8 mouse cellular contexts compared by ENCODE assay signal in the genomic region with DNA sequence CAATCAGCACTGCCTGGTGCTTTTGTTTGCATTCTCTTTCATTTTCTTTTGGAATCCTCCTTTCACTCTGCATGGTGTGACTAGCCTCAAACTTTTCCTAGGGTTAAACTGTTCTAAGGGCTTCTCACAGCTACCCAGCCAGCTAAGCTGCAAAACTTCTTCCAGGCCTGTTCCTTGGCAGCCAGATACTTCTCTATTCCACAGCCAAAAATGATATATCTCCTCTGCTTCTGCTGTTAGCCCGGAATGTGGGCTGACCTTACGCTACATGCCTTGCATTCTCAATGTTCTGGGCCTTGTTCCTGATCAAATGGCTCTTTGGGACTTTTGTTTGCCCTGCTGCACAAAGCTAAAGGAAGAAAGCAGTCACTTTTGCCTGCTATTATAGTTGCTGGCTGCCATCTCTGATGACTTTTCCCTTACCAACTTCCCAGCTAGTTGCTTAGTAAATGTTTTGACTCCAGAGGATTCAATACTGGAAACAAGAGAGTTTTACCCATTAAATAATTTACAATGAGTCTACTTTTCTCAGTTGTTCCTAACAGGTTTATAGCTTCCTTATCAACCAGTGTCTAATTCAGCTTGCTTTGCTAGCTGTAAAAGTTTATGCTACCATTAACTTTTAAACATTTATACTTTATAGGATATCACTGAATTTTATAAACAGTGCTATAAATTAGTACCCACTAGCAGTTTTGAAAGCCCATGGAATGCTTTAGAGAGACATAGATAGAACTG.
DNase-seq lines count a peak whose midpoint lies in the region; ATAC-seq and TF ChIP-seq lines count a peak whose summit lies in the region.

No protein-coding gene starts in this region.

- H3K9ac ChIP-seq in lung, embryonic 14.5 days, result no peak overlapping the region
- H3K9ac ChIP-seq in embryonic facial prominence, embryonic 14.5 days (ENCODE audit: low read depth, low read length), result no peak overlapping the region
- no peak overlapping the region; the same call in none of the 2 replicates for H3K9ac ChIP-seq in stomach, embryonic 16.5 days (ENCODE audit: low read length)
- no peak overlapping the region for H3K9ac ChIP-seq in liver, embryonic 11.5 days (ENCODE audit: low read depth, low read length)

- no peaks in the 10 kb centered on the region for H3K36me3 ChIP-seq in lung, embryonic 14.5 days (ENCODE audit: insufficient read depth)
- 0 out of 2 replicates have a peak, but pooled peaks cover 4% of the 10 kb centered on the region for H3K36me3 ChIP-seq in embryonic facial prominence, embryonic 14.5 days (ENCODE audit: control insufficient read depth, insufficient read depth, low read length)
- H3K36me3 ChIP-seq in stomach, embryonic 16.5 days (ENCODE audit: control insufficient read depth, insufficient read depth, low read length), result no peaks in the 10 kb centered on the region
- H3K36me3 ChIP-seq in liver, embryonic 11.5 days (ENCODE audit: control insufficient read depth, insufficient read depth, low read length), result no peaks in the 10 kb centered on the region

- H3K27me3 ChIP-seq in lung, embryonic 14.5 days (ENCODE audit: insufficient read depth, low read length), result no peaks in the 10 kb centered on the region
- H3K27me3 ChIP-seq in embryonic facial prominence, embryonic 14.5 days (replicated peaks; ENCODE audit: control insufficient read depth, insufficient read depth, low read length), result no peaks in the 10 kb centered on the region
- no peaks in the 10 kb centered on the region for H3K27me3 ChIP-seq in stomach, embryonic 16.5 days (ENCODE audit: control insufficient read depth, insufficient read depth, low read length)
- H3K27me3 ChIP-seq in liver, embryonic 11.5 days (replicated peaks; ENCODE audit: control insufficient read depth, insufficient read depth, low read length), result no peaks in the 10 kb centered on the region

- 19% methylated on average over 2 of the region's 2 CpGs for WGBS in lung, embryonic 14.5 days
- 46% methylated on average over 2 of the region's 2 CpGs for WGBS in lung, adult 2 months
- WGBS in embryonic facial prominence, embryonic 14.5 days, result 45% methylated on average over 2 of the region's 2 CpGs
- WGBS in stomach, embryonic 16.5 days, result 25% methylated on average over 2 of the region's 2 CpGs
- WGBS in liver, embryonic 11.5 days, result 59% methylated on average over 2 of the region's 2 CpGs

- no peak for TF ChIP-seq CTCF in lung, embryonic 14.5 days (IDR thresholded peaks at IDR 0.05; ENCODE audit: low read depth)
- no peak for TF ChIP-seq CTCF in lung, adult 2 months (IDR thresholded peaks at IDR 0.05; ENCODE audit: insufficient read depth, low read length)

- no peak for TF ChIP-seq POLR2A in lung, adult 2 months (IDR thresholded peaks at IDR 0.05; ENCODE audit: borderline replicate concordance, extremely low read depth, low read depth, low read length)

- H3K4me3 ChIP-seq in lung, embryonic 14.5 days (ENCODE audit: low read depth, low read length), result no peak overlapping the region
- no peak overlapping the region for H3K4me3 ChIP-seq in lung, adult 2 months (replicated peaks; ENCODE audit: extremely low read depth, low read depth, low read length)
- no peak overlapping the region for H3K4me3 ChIP-seq in embryonic facial prominence, embryonic 14.5 days (ENCODE audit: low read depth, low read length)
- no peak overlapping the region for H3K4me3 ChIP-seq in stomach, embryonic 16.5 days (replicated peaks; ENCODE audit: low read length)
- no peak overlapping the region for H3K4me3 ChIP-seq in liver, embryonic 11.5 days (ENCODE audit: low read depth, low read length)

- no peaks in the 10 kb centered on the region for H3K9me3 ChIP-seq in lung, embryonic 14.5 days (ENCODE audit: low read depth, low read length)
- H3K9me3 ChIP-seq in embryonic facial prominence, embryonic 14.5 days (ENCODE audit: control insufficient read depth, low read length), result no peaks in the 10 kb centered on the region
- no peaks in the 10 kb centered on the region; the same call in 1 of the 2 replicates for H3K9me3 ChIP-seq in stomach, embryonic 16.5 days (replicated peaks; ENCODE audit: control insufficient read depth, low read length)
- H3K9me3 ChIP-seq in liver, embryonic 11.5 days (ENCODE audit: control insufficient read depth, low read length), result no peaks in the 10 kb centered on the region

- peak; percentile 85 for ATAC-seq in lung, embryonic 14.5 days (ENCODE audit: insufficient read depth)
- 0 out of 2 replicates have a peak, but pooled peaks have one; percentile 41 for ATAC-seq in embryonic facial prominence, embryonic 14.5 days (ENCODE audit: low read depth)
- peak; percentile 69 for ATAC-seq in stomach, embryonic 16.5 days (ENCODE audit: insufficient read depth, low FRiP score)
- no peak for ATAC-seq in liver, embryonic 11.5 days (replicated peaks; ENCODE audit: low FRiP score)

- no peak overlapping the region for H3K4me2 ChIP-seq in lung, embryonic 14.5 days
- H3K4me2 ChIP-seq in embryonic facial prominence, embryonic 14.5 days (ENCODE audit: low read depth, low read length), result no peak overlapping the region
- H3K4me2 ChIP-seq in stomach, embryonic 16.5 days (ENCODE audit: low read depth, low read length), result no peak overlapping the region
- no peak overlapping the region for H3K4me2 ChIP-seq in liver, embryonic 11.5 days

- peak overlapping the region; percentile 36; the same call in 1 of the 2 replicates for H3K27ac ChIP-seq in lung, embryonic 14.5 days (ENCODE audit: low read depth)
- peak overlapping the region; percentile 68 for H3K27ac ChIP-seq in embryonic facial prominence, embryonic 14.5 days (replicated peaks; ENCODE audit: low read depth, low read length)
- peak overlapping the region; percentile 85 for H3K27ac ChIP-seq in stomach, embryonic 16.5 days (ENCODE audit: low read length)
- H3K27ac ChIP-seq in liver, embryonic 11.5 days (ENCODE audit: low read depth, low read length), result no peak overlapping the region

- peaks cover 6% of the 10 kb centered on the region; the same call in 1 of the 2 replicates for H3K4me1 ChIP-seq in lung, embryonic 14.5 days (ENCODE audit: insufficient read depth)
- no peaks in the 10 kb centered on the region; the same call in 1 of the 2 replicates for H3K4me1 ChIP-seq in lung, adult 2 months (ENCODE audit: control insufficient read depth, insufficient read depth, low read length)
- H3K4me1 ChIP-seq in embryonic facial prominence, embryonic 14.5 days (ENCODE audit: control insufficient read depth, insufficient read depth, low read length), result peaks cover 15% of the 10 kb centered on the region
- peaks cover 17% of the 10 kb centered on the region for H3K4me1 ChIP-seq in stomach, embryonic 16.5 days (ENCODE audit: control insufficient read depth, insufficient read depth, low read length)
- H3K4me1 ChIP-seq in liver, embryonic 11.5 days (replicated peaks; ENCODE audit: control insufficient read depth, insufficient read depth, low read length), result no peaks in the 10 kb centered on the region

- DNase-seq in lung, embryonic 14.5 days, result peak; percentile 83
- no peak for DNase-seq in lung, adult 2 months
- DNase-seq in embryonic facial prominence, embryonic 14.5 days (ENCODE audit: low spot score), result peak; percentile 85
- DNase-seq in heart, postnatal 4 days, result peak; percentile 44
- DNase-seq in kidney, postnatal 4 days, result peak; percentile 48 to 66
- no peak for DNase-seq in spleen, postnatal 10 days (ENCODE audit: low spot score in 2 of 2)
- no peak for DNase-seq in liver, embryonic 11.5 days (ENCODE audit: low spot score)

Comparison
In these comparisons a context has a peak if more than half of its experiments do, and no peak if none do; other contexts are left out.
1. DNase-seq: peak in lung, embryonic 14.5 days (single experiment), embryonic facial prominence, embryonic 14.5 days (single experiment), heart, postnatal 4 days (single experiment) and kidney, postnatal 4 days (2 of 2); none in lung, adult 2 months (single experiment), spleen, postnatal 10 days (0 of 2) and liver, embryonic 11.5 days (single experiment).